In the genomic region with DNA sequence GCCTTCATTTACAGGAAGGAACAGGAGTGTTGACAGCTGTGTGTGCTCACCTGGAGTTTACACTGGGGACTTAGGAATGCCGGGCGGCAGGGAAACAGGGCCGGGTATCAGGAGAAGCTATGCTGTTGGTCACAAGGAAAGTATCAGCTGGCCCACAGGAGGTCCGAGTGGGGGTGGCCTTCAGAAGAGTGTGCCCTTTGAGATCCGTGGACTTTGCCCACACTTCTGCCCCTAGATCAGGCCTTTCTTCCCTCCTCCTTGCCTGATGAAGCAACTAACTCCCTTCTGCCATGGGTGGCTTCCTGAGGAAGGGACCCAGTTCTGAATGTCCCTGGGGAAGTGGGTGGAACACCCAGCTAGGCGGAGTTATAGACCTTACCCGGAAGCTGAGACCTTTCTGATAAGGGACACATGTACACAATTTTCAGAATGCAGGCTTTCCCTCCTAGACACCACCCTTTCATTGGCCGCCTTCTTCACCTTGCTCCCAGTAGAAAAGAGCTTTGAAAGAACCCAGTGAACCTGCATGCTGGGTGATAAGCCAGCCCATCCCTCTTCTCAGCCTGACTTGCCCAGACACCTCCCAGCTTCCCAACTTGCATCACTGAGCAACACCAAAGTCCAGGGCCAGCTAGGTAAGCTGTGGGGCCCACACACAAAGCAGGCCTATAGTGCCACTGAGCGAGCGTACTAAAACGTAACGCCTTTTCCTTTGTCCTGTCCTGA, we compare ENCODE assay signal across 13 mouse cellular contexts. TPM values are rescaled to one million over a fixed set of nuclear protein-coding genes. Genes with fewer than 3 reads are reported as not detected.
DNase-seq lines count a peak whose midpoint lies in the region; ATAC-seq lines count a peak whose summit lies in the region.
"Had no signal": no experiment of that assay in that cellular context is flagged by ENCODE, and none has a peak within 500 bp of the region (broad histone marks: within the 10 kb centered on the region; RNA-seq: fewer than 3 reads in every experiment).

No protein-coding gene starts in this region.

- peaks cover 28% of the 10 kb centered on the region for H3K4me1 ChIP-seq in heart, embryonic 11.5 days (ENCODE audit: control insufficient read depth, insufficient read depth, low read length)
- peaks cover 17% of the 10 kb centered on the region for H3K4me1 ChIP-seq in intestine, embryonic 16.5 days (ENCODE audit: control insufficient read depth, insufficient read depth, low read length)
- peaks cover 60% of the 10 kb centered on the region for H3K4me1 ChIP-seq in liver, embryonic 13.5 days (replicated peaks)
- H3K4me1 ChIP-seq in midbrain, embryonic 11.5 days (ENCODE audit: control insufficient read depth, insufficient read depth, low read length), result no peaks in the 10 kb centered on the region
- H3K4me1 ChIP-seq: forebrain, embryonic 13.5 days had no signal

- H3K9ac ChIP-seq in heart, embryonic 11.5 days (ENCODE audit: low read depth, low read length), result no peak overlapping the region
- no peak overlapping the region for H3K9ac ChIP-seq in intestine, embryonic 16.5 days (ENCODE audit: low read depth, low read length)
- peak overlapping the region; percentile 63 for H3K9ac ChIP-seq in liver, embryonic 13.5 days
- no peak overlapping the region for H3K9ac ChIP-seq in midbrain, embryonic 11.5 days (ENCODE audit: low read length)
- H3K9ac ChIP-seq: forebrain, embryonic 13.5 days had no signal

- DNase-seq in heart, postnatal 4 days, result no peak
- DNase-seq in ES-CJ7 (ENCODE audit: low read depth, low spot score), result peak; percentile 36
- DNase-seq in liver, embryonic 13.5 days, result peak; percentile 78
- no peak for DNase-seq in gastrocnemius, postnatal 14 days
- no peak for DNase-seq in retina, embryonic 14.5 days (ENCODE audit: low spot score)
- no peak for DNase-seq in midbrain, embryonic 11.5 days (ENCODE audit: low spot score, missing footprints)
- DNase-seq: B cell, adult 2 months; cerebellum, postnatal 14 days had no signal

- ATAC-seq in heart, embryonic 11.5 days (replicated peaks; ENCODE audit: insufficient number of reproducible peaks, low FRiP score, low TSS enrichment), result peak; percentile 77
- ATAC-seq in intestine, embryonic 16.5 days, result peak; percentile 94
- ATAC-seq in liver, embryonic 13.5 days (ENCODE audit: low read depth), result peak; percentile 93
- no peak for ATAC-seq in midbrain, embryonic 11.5 days (ENCODE audit: low FRiP score)
- ATAC-seq: forebrain, embryonic 13.5 days had no signal

- no peaks in the 10 kb centered on the region for H3K9me3 ChIP-seq in heart, embryonic 11.5 days (replicated peaks; ENCODE audit: control insufficient read depth, low read length)
- H3K9me3 ChIP-seq in intestine, embryonic 16.5 days (ENCODE audit: control insufficient read depth, low read length), result no peaks in the 10 kb centered on the region
- H3K9me3 ChIP-seq in liver, embryonic 13.5 days (replicated peaks), result no peaks in the 10 kb centered on the region
- no peaks in the 10 kb centered on the region for H3K9me3 ChIP-seq in midbrain, embryonic 11.5 days (ENCODE audit: control insufficient read depth, low read length)
- H3K9me3 ChIP-seq: forebrain, embryonic 13.5 days; megakaryocyte, embryonic 14.5 days had no signal

- peak overlapping the region; percentile 45 for H3K4me2 ChIP-seq in heart, embryonic 11.5 days
- H3K4me2 ChIP-seq in intestine, embryonic 16.5 days (ENCODE audit: low read depth, low read length), result peak overlapping the region; percentile 25; the same call in 1 of the 2 replicates
- peak overlapping the region; percentile 61 for H3K4me2 ChIP-seq in liver, embryonic 13.5 days
- H3K4me2 ChIP-seq in midbrain, embryonic 11.5 days, result no peak overlapping the region
- H3K4me2 ChIP-seq: forebrain, embryonic 13.5 days had no signal

- intact Hi-C loops in gastrocnemius, postnatal 14 days (cut with DNase I; ENCODE audit: low total_unique reads), result no loop called here

- no peaks in the 10 kb centered on the region for H3K27me3 ChIP-seq in heart, embryonic 11.5 days (ENCODE audit: control insufficient read depth, insufficient read depth, low read length)
- H3K27me3 ChIP-seq in intestine, embryonic 16.5 days (replicated peaks; ENCODE audit: control insufficient read depth, insufficient read depth, low read length), result no peaks in the 10 kb centered on the region
- H3K27me3 ChIP-seq in liver, embryonic 13.5 days, result no peaks in the 10 kb centered on the region
- H3K27me3 ChIP-seq in midbrain, embryonic 11.5 days (ENCODE audit: control insufficient read depth, insufficient read depth, low read length), result no peaks in the 10 kb centered on the region
- H3K27me3 ChIP-seq: forebrain, embryonic 13.5 days; megakaryocyte, embryonic 14.5 days had no signal

- H3K4me3 ChIP-seq in heart, embryonic 11.5 days (ENCODE audit: low read depth, low read length), result no peak overlapping the region
- H3K4me3 ChIP-seq in intestine, embryonic 16.5 days (ENCODE audit: low read length), result no peak overlapping the region
- peak overlapping the region; percentile 34 for H3K4me3 ChIP-seq in liver, embryonic 13.5 days (replicated peaks)
- no peak overlapping the region for H3K4me3 ChIP-seq in midbrain, embryonic 11.5 days (ENCODE audit: low read depth, low read length)
- H3K4me3 ChIP-seq: forebrain, embryonic 13.5 days had no signal

- H3K36me3 ChIP-seq in heart, embryonic 11.5 days (ENCODE audit: control insufficient read depth, insufficient read depth, low read length), result peaks cover 28% of the 10 kb centered on the region; the same call in 1 of the 2 replicates
- peaks cover 51% of the 10 kb centered on the region for H3K36me3 ChIP-seq in intestine, embryonic 16.5 days (ENCODE audit: control insufficient read depth, insufficient read depth, low read length)
- peaks cover 92% of the 10 kb centered on the region for H3K36me3 ChIP-seq in liver, embryonic 13.5 days
- H3K36me3 ChIP-seq in midbrain, embryonic 11.5 days (ENCODE audit: control insufficient read depth, insufficient read depth, low read length), result peaks cover 41% of the 10 kb centered on the region

- peak overlapping the region; percentile 83 for H3K27ac ChIP-seq in heart, embryonic 11.5 days (ENCODE audit: low read depth, low read length)
- H3K27ac ChIP-seq in intestine, embryonic 16.5 days (ENCODE audit: low read length), result peak overlapping the region; percentile 84
- peak overlapping the region; percentile 98 for H3K27ac ChIP-seq in liver, embryonic 13.5 days
- H3K27ac ChIP-seq in midbrain, embryonic 11.5 days (ENCODE audit: low read depth, low read length), result no peak overlapping the region
- H3K27ac ChIP-seq: forebrain, embryonic 13.5 days had no signal

- WGBS in heart, embryonic 11.5 days (ENCODE audit: insufficient replicate concordance), result 62% methylated on average over 12 of the region's 12 CpGs
- 52% methylated on average over 12 of the region's 12 CpGs for WGBS in intestine, embryonic 16.5 days
- 40% methylated on average over 12 of the region's 12 CpGs for WGBS in liver, embryonic 13.5 days (ENCODE audit: insufficient replicate concordance)
- 92% methylated on average over 12 of the region's 12 CpGs for WGBS in midbrain, embryonic 11.5 days

RNA-seq across cellular contexts. Expression of a gene that starts 21.8 kb away (rescaled TPM):
- 16.1 and 22.1 TPM in 2 replicates for polyA plus RNA-seq in heart, embryonic 11.5 days (2014; fragmentation: Nextera tagmentation; extraction: Ambion mirVana)
- total RNA-seq in heart, postnatal 4 days (2021), result 10 to 100 TPM; 31.9 to 34.3 TPM
- polyA plus RNA-seq in intestine, embryonic 16.5 days (2015; fragmentation: Nextera tagmentation; extraction: Ambion mirVana), result 5.5 and 6.4 TPM in 2 replicates
- 5.4 and 6.5 TPM in 2 replicates for polyA plus RNA-seq in liver, embryonic 13.5 days (2015; fragmentation: Nextera tagmentation; extraction: Ambion mirVana)
- 10 to 100 TPM in 1 of 2 experiments, 1 to 10 TPM in 1; 3.1 to 10.9 TPM for total RNA-seq in gastrocnemius, postnatal 14 days (2021)
- polyA plus RNA-seq in midbrain, embryonic 11.5 days (2014; fragmentation: Nextera tagmentation; extraction: Ambion mirVana), result 25.0 and 27.1 TPM in 2 replicates

RNA-seq across cellular contexts. Expression of a gene that starts 34.5 kb away (rescaled TPM):
- 0.34 and 1.3 TPM in 2 replicates for polyA plus RNA-seq in heart, embryonic 11.5 days (2014; fragmentation: Nextera tagmentation; extraction: Ambion mirVana)
- not detected for total RNA-seq in heart, postnatal 4 days (2021)
- polyA plus RNA-seq in intestine, embryonic 16.5 days (2015; fragmentation: Nextera tagmentation; extraction: Ambion mirVana), result not detected in 2 replicates
- 0.24 and 0.30 TPM in 2 replicates for polyA plus RNA-seq in liver, embryonic 13.5 days (2015; fragmentation: Nextera tagmentation; extraction: Ambion mirVana)
- not detected for total RNA-seq in gastrocnemius, postnatal 14 days (2021)
- 0.18 and 0.25 TPM in 2 replicates for polyA plus RNA-seq in midbrain, embryonic 11.5 days (2014; fragmentation: Nextera tagmentation; extraction: Ambion mirVana)
- polyA plus RNA-seq: forebrain, embryonic 13.5 days; heart, postnatal 0 days had no signal

RNA-seq across cellular contexts. Expression of a gene that starts 39.6 kb away (rescaled TPM):
- 0.43 and 0.66 TPM in 2 replicates for polyA plus RNA-seq in heart, embryonic 11.5 days (2014; fragmentation: Nextera tagmentation; extraction: Ambion mirVana)
- under 1 TPM; 0.38 to 0.45 TPM for total RNA-seq in heart, postnatal 4 days (2021)
- polyA plus RNA-seq in intestine, embryonic 16.5 days (2015; fragmentation: Nextera tagmentation; extraction: Ambion mirVana), result 15.1 and 20.1 TPM in 2 replicates
- polyA plus RNA-seq in liver, embryonic 13.5 days (2015; fragmentation: Nextera tagmentation; extraction: Ambion mirVana), result 0.03 and 0.06 TPM in 2 replicates
- under 1 TPM; 0.09 to 0.10 TPM for total RNA-seq in gastrocnemius, postnatal 14 days (2021)
- not detected in 2 replicates for polyA plus RNA-seq in midbrain, embryonic 11.5 days (2014; fragmentation: Nextera tagmentation; extraction: Ambion mirVana)

Comparison
In these comparisons a context has a peak if more than half of its experiments do, and no peak if none do; other contexts are left out.
1. DNase-seq: peak in ES-CJ7 (single experiment) and liver, embryonic 13.5 days (single experiment); none in heart, postnatal 4 days (single experiment), gastrocnemius, postnatal 14 days (single experiment), retina, embryonic 14.5 days (single experiment) and midbrain, embryonic 11.5 days (single experiment).